Mouse (Mus musculus): ENCODE measurements around the gene Olfr648. TPM values are rescaled to one million over a fixed set of nuclear protein-coding genes. Genes with fewer than 3 reads are reported as not detected.

Gene Olfr648
- total and polyA plus RNA-seq, 3 experiments = not detected

DNA sequence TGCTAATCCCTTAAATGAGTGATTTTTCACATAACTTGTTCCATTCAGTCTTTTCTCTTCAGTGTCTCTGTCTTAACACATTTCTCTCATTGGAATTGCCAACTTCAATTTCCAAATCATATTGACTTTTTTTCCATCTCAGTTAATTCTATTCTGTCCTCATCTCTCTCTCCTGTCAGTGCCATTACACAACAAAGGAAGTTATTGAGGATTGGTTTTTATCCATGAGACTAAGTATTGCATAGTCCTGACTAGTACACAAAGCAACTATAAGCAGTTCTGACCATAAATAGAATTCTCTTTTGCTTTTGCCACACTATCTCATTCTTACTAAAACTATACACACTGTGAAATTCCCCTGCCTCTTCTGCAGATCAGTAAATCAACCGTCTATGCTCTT is 4.1 kb downstream of the Olfr648 start:
- Histone ChIP-seq H3K4me2 (ENCODE audit: insufficient read depth, low read depth, poor library complexity, severe bottlenecking) (no peak overlapping the region), H3K79me2 (replicated peaks; ENCODE audit: control insufficient read depth, extremely low read depth, insufficient read depth, poor library complexity, severe bottlenecking) (no peaks in the 10 kb centered on the region), H3K9ac (ENCODE audit: insufficient read depth, low read depth) (no peak overlapping the region), H3K4me1 (ENCODE audit: control insufficient read depth in 1 of 2, insufficient read depth in 2 of 2) (no peaks in the 10 kb centered on the region), H3K27ac (ENCODE audit: insufficient read depth, low read depth) (no peak overlapping the region), H3K9me3 (replicated peaks; ENCODE audit: low read length) (no peaks in the 10 kb centered on the region), H3K27me3 (replicated peaks) (no peaks in the 10 kb centered on the region), H3K36me3 (replicated peaks in 1 of 2; ENCODE audit: control insufficient read depth in 1 of 2, insufficient read depth in 1 of 2, low read length in 1 of 2) (no peaks in the 10 kb centered on the region), H3K4me3 (replicated peaks in 1 of 3; ENCODE audit: low read depth in 2 of 3, low read length in 2 of 3, poor library complexity in 1 of 3) (no peak overlapping the region)
- DNase-seq (ENCODE audit: extremely low read depth) = no peak
- dilution Hi-C loops (cut with MboI; ENCODE audit: extremely low pct_ligation_motif_present, extremely low pct_unique_long_range_greater_than_20kb, low sequenced_read_pairs) = no loop called here
- in situ Hi-C loops (cut with MboI; ENCODE audit: low pct_ligation_motif_present, low pct_unique_long_range_greater_than_20kb, low sequenced_read_pairs) = loop anchor here (25.0 kb wide), 1 partner anchor 467 kb away; the partner anchor contains the start of gene Olfr243
- no peak for TF ChIP-seq CHD1 (IDR thresholded peaks at IDR 0.05; ENCODE audit: low read depth, low read length)
- no peak for TF ChIP-seq POLR2AphosphoS2 (IDR thresholded peaks at IDR 0.05; ENCODE audit: low read depth, low read length)
- no peak for TF ChIP-seq ELF1 (IDR thresholded peaks at IDR 0.05; ENCODE audit: low read depth, low read length)
- no peak for TF ChIP-seq E2F4 (IDR thresholded peaks at IDR 0.05; ENCODE audit: insufficient replicate concordance, low read depth, low read length)
- no peak for TF ChIP-seq MXI1 (IDR thresholded peaks at IDR 0.05; ENCODE audit: low read depth, low read length)
- TF ChIP-seq ZC3H11A (IDR thresholded peaks at IDR 0.05; ENCODE audit: low read depth, low read length) = no peak
- no peak for TF ChIP-seq TCF12 (IDR thresholded peaks at IDR 0.05; ENCODE audit: low read depth, low read length)
- no peak for TF ChIP-seq MEF2A (IDR thresholded peaks at IDR 0.05; ENCODE audit: borderline replicate concordance, low read depth, low read length)
- no peak for TF ChIP-seq EP300 (IDR thresholded peaks at IDR 0.05; ENCODE audit: low read length)

DNA sequence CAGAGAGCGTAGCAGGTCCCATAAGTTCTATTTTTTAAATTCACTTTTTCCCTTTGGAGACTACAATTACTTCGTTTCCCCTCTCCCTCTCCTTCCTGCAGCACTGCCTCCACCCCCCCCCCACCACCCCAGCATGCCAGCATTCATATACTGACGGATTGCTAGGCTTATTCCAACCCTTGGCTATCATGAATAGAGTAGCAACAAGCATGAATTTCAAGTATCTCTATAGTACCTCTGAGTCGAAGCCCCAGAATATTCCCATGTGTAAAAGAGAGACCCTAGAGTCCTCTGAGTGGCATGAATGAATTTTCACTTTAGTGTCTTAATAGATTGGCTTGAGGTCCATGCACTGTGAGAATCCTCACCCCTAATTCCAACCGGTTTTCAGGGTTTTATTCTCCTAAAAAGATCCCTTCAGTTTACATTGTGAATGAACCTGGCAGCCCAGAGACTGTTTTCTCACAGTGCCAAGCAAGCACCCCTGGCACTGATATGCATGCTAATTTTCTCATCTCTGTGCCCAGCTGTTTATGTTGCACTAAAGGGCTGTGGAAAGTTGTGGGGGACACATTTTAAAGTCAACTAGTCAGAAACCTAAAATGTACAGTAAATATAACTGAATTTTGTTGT is 4.7 kb downstream of the Olfr648 start:
- in situ Hi-C loops (cut with MboI; ENCODE audit: low pct_ligation_motif_present, low pct_unique_long_range_greater_than_20kb, low sequenced_read_pairs) = loop anchor here (25.0 kb wide), 1 partner anchor 466 kb away; the partner anchor contains the start of gene Olfr243
- no peaks in the 10 kb centered on the region for H3K79me2 ChIP-seq (replicated peaks; ENCODE audit: control insufficient read depth, extremely low read depth, insufficient read depth, poor library complexity, severe bottlenecking)
- H3K36me3 ChIP-seq (replicated peaks in 1 of 2; ENCODE audit: control insufficient read depth in 1 of 2, insufficient read depth in 1 of 2, low read length in 1 of 2) = no peaks in the 10 kb centered on the region
- H3K9me3 ChIP-seq (replicated peaks; ENCODE audit: low read length) = no peaks in the 10 kb centered on the region
- no peak overlapping the region for H3K4me3 ChIP-seq (replicated peaks in 1 of 3; ENCODE audit: low read depth in 2 of 3, low read length in 2 of 3, poor library complexity in 1 of 3)
- H3K27ac ChIP-seq (ENCODE audit: insufficient read depth, low read depth) = no peak overlapping the region
- TF ChIP-seq ZNF384 (IDR thresholded peaks at IDR 0.05; ENCODE audit: low read depth, low read length) = no peak
- dilution Hi-C loops (cut with MboI; ENCODE audit: extremely low pct_ligation_motif_present, extremely low pct_unique_long_range_greater_than_20kb, low sequenced_read_pairs) = no loop called here
- no peak for DNase-seq (ENCODE audit: extremely low read depth)
- no peaks in the 10 kb centered on the region for H3K27me3 ChIP-seq (replicated peaks)
- no peak overlapping the region for H3K4me2 ChIP-seq (ENCODE audit: insufficient read depth, low read depth, poor library complexity, severe bottlenecking)
- no peaks in the 10 kb centered on the region for H3K4me1 ChIP-seq (ENCODE audit: control insufficient read depth in 1 of 2, insufficient read depth in 2 of 2)
- no peak overlapping the region for H3K9ac ChIP-seq (ENCODE audit: insufficient read depth, low read depth)

DNA sequence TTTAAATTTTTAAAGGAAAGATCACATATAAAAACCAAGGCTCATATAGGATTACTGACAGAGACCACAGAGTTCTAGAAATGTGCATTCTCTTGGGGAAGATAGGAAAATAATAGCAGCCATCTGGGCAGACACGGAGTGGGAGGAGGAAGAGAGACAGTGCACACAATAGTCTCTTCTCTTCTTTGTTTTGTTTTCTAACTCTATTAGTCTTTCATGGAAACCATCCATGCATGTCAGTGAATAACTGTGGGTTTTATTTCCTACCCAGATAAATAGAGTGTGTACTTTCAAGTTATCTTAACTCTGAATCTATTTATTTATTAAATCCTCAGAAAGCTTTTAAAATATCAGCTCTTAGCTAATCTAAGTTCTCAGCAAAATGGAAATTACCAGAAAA is 8.1 kb downstream of the Olfr648 start:
- no peak overlapping the region for H3K9ac ChIP-seq (ENCODE audit: insufficient read depth, low read depth)

More for the DNA sequence above, 8.1 kb downstream of the Olfr648 start:
- Histone ChIP-seq H3K27me3 (replicated peaks) (no peaks in the 10 kb centered on the region), H3K9me3 (replicated peaks; ENCODE audit: low read length) (no peaks in the 10 kb centered on the region), H3K36me3 (replicated peaks in 1 of 2; ENCODE audit: control insufficient read depth in 1 of 2, insufficient read depth in 1 of 2, low read length in 1 of 2) (no peaks in the 10 kb centered on the region), H3K4me1 (ENCODE audit: control insufficient read depth in 1 of 2, insufficient read depth in 2 of 2) (peaks cover 0 to 2% of the 10 kb centered on the region in 2 experiments; a peak in 1 of 4 replicates), H3K4me3 (replicated peaks in 1 of 3; ENCODE audit: low read depth in 2 of 3, low read length in 2 of 3, poor library complexity in 1 of 3) (no peak overlapping the region), H3K79me2 (replicated peaks; ENCODE audit: control insufficient read depth, extremely low read depth, insufficient read depth, poor library complexity, severe bottlenecking) (no peaks in the 10 kb centered on the region), H3K4me2 (ENCODE audit: insufficient read depth, low read depth, poor library complexity, severe bottlenecking) (no peak overlapping the region), H3K27ac (ENCODE audit: insufficient read depth, low read depth) (no peak overlapping the region)
- dilution Hi-C loops (cut with MboI; ENCODE audit: extremely low pct_ligation_motif_present, extremely low pct_unique_long_range_greater_than_20kb, low sequenced_read_pairs) (no loop called here), in situ Hi-C loops (cut with MboI; ENCODE audit: low pct_ligation_motif_present, low pct_unique_long_range_greater_than_20kb, low sequenced_read_pairs) (loop anchor here (25.0 kb wide), 1 partner anchor 463 kb away; the partner anchor contains the start of gene Olfr243)
- DNase-seq (ENCODE audit: extremely low read depth) = no peak
- TF ChIP-seq ZNF384 (IDR thresholded peaks at IDR 0.05; ENCODE audit: low read depth, low read length) = no peak
- no peak for TF ChIP-seq EP300 (IDR thresholded peaks at IDR 0.05; ENCODE audit: low read length)
- TF ChIP-seq UBTF (IDR thresholded peaks at IDR 0.05; ENCODE audit: low read depth, low read length) = no peak
- no peak for TF ChIP-seq JUN (IDR thresholded peaks at IDR 0.05; ENCODE audit: insufficient read depth, low read depth, low read length)
- no peak for TF ChIP-seq CHD1 (IDR thresholded peaks at IDR 0.05; ENCODE audit: low read depth, low read length)
- no peak for TF ChIP-seq NRF1 (IDR thresholded peaks at IDR 0.05; ENCODE audit: low read depth, low read length)
- TF ChIP-seq HCFC1 (IDR thresholded peaks at IDR 0.05; ENCODE audit: low read depth, low read length) = no peak
- TF ChIP-seq USF2 (conservative IDR thresholded peaks at IDR 0.05; ENCODE audit: low read depth, low read length) = no peak
- TF ChIP-seq MAZ (IDR thresholded peaks at IDR 0.05; ENCODE audit: low read depth, low read length) = no peak
- no peak for TF ChIP-seq ELF1 (IDR thresholded peaks at IDR 0.05; ENCODE audit: low read depth, low read length)
- no peak for TF ChIP-seq ETS1 (conservative IDR thresholded peaks at IDR 0.05; ENCODE audit: low read depth, low read length)
- no peak for TF ChIP-seq GABPA (IDR thresholded peaks at IDR 0.05; ENCODE audit: insufficient replicate concordance, low read depth, low read length)
- TF ChIP-seq RCOR1 (conservative IDR thresholded peaks at IDR 0.05; ENCODE audit: low read depth, low read length) = no peak
- TF ChIP-seq SMC3 (IDR thresholded peaks at IDR 0.05; ENCODE audit: low read depth, low read length) = no peak
- TF ChIP-seq ZMIZ1 (IDR thresholded peaks at IDR 0.05; ENCODE audit: low read depth, low read length) = no peak
- no peak for TF ChIP-seq KAT2A (IDR thresholded peaks at IDR 0.05; ENCODE audit: insufficient replicate concordance, low read length)
- TF ChIP-seq SIN3A (IDR thresholded peaks at IDR 0.05; ENCODE audit: low read length) = no peak

Data from CH12.LX (cell line).